Mouse (Mus musculus): Measurements from ENCODE around the gene Ttll1.

DNA sequence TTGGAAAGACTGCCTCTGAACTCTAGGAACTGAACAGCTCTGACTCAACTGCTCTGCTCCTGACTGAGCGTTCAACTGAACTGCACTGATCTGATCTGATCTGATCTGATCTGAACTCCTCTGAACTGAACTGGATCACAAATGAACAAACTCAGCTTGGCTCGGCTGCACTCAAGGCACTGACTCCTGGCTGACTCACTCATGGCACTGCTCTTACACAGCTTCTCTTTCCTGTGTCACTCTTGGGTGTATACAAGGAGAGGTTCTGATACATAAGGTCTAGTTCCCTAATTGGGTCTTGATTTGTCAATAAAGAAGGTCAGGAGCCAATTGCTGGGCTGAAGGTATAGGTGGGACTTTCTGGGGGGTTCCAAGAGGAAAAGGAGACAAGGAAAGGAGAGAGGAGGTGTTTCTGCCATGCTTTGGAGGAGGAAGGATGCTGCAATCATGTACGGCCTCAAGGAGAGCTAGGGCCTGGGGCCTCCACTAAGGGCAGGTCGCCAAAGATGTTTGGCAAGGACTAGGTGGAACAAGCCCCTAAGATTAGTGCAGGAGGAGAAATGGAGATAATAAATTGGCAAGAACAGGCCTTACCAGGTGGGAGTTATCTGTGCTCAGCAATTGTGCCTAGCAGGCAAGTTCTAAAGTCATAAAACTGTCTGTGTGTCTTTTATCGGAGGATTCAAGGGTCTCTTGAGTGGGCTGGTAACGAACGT is 16.7 kb downstream of the Ttll1 start:
- TF ChIP-seq ZNF384 (IDR thresholded peaks at IDR 0.05; ENCODE audit: low read depth, low read length), result no peak
- TF ChIP-seq E2F4 (IDR thresholded peaks at IDR 0.05; ENCODE audit: insufficient replicate concordance, low read depth, low read length), result no peak
- TF ChIP-seq CTCF (conservative IDR thresholded peaks at IDR 0.05 in 1 of 2, IDR thresholded peaks at IDR 0.05 in 1 of 2; ENCODE audit: low read depth in 2 of 2, low read length in 2 of 2), result no peak
- TF ChIP-seq ZKSCAN1 (IDR thresholded peaks at IDR 0.05; ENCODE audit: borderline replicate concordance, low read depth, low read length), result no peak
- no peak for TF ChIP-seq ELF1 (IDR thresholded peaks at IDR 0.05; ENCODE audit: low read depth, low read length)
- TF ChIP-seq POLR2AphosphoS2 (IDR thresholded peaks at IDR 0.05; ENCODE audit: low read depth, low read length), result no peak
- no peak for TF ChIP-seq EP300 (IDR thresholded peaks at IDR 0.05; ENCODE audit: low read length)
- no peak for TF ChIP-seq MAX (IDR thresholded peaks at IDR 0.05; ENCODE audit: low read length)
- no peak for TF ChIP-seq HCFC1 (IDR thresholded peaks at IDR 0.05; ENCODE audit: low read depth, low read length)
- no peak for TF ChIP-seq SMC3 (IDR thresholded peaks at IDR 0.05; ENCODE audit: low read depth, low read length)
- TF ChIP-seq POLR2A (IDR thresholded peaks at IDR 0.05; ENCODE audit: low read depth, low read length), result no peak
- no peak for TF ChIP-seq TCF12 (IDR thresholded peaks at IDR 0.05; ENCODE audit: low read depth, low read length)
- no peak for TF ChIP-seq TBP (conservative IDR thresholded peaks at IDR 0.05; ENCODE audit: low read depth, low read length)
